Mouse (Mus musculus): ENCODE measurements around the gene Coasy.
"Not testable (repeated sequence)": the region's sequence is repeated elsewhere in the genome, so short reads cannot be mapped to it uniquely, and the experiment has no call there.

The Coasy gene

DNA sequence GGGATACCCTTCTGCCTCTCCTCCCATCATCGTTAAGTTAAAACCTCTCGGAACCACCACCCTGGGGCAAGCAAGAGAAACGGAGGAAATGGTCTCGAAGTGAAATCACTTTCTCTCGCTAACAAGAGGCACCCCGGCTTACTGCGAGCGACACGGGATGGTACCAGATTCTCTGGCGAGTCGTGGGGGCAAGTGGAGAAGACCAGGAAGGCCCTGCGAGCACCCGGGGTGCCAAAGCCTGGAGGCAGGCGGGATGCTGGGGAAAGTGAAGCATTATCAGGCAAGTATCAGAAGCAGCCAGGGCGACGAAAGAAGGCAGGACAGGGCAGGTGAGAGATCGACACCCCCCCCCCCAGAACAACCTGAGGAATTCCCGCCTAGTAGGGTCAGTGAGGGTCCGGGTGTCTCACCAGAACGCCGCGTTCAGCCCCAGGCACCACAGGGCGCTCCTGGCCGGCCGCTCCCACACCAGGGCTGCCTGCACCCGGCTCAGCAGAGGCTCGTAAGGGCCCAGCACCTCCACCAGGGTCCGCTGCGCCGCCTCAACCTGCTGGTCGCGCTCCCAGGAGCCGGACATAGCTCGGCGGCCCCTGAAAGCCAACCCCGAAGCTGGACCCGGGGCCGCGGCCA, 36.9 kb downstream of the Coasy start:
- in situ Hi-C loops (cut with MboI; ENCODE audit: low pct_unique_long_range_greater_than_20kb in 1 of 2, low sequenced_read_pairs in 2 of 2, unreplicated experiment in 1 of 2) = no loop called here

DNA sequence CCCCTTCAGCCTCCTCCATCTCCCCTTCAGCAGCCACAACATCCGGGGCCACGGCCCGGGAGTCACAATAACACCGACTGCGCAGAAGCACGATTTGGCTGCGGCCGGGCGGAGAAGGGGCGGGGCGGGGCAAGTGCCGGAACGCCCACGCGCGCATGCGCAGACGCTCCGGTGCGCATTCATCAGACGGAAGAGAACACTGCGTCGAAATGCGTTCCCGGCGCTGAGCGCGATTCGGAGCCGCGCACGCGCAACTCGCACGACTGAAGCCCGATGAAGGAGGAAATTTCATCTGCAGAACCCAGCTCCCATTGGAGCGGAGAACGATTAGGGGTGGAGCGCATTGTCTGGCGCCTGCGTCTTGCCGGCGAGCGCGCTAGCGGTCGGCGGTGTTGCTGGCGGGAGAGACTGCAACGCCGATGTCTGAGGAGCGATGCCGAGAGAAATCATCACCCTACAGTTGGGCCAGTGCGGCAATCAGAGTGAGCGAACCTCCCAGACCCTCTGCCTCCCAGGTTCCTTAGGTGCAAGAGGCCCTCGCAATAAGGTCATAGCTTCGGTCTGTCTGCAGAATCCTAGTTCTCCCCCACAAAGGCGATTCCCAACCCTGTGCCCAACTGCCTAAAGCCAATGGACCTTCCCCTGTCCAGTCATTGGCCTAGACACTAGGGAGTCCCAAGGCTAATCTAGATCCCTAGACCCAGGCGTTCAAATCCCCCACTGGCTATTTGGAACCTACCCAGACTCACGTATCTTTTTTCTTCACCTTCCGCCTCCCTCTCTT, 37.6 kb downstream of the Coasy start, which contains the start of the genes Retreg3 and Tubg1:
TSS of gene Retreg3 (minus strand) at position 133 of the 784 bp plus-strand sequence.
TSS of gene Tubg1 (plus strand) at position 178 of the 784 bp plus-strand sequence.
- in situ Hi-C loops (cut with MboI; ENCODE audit: low pct_unique_long_range_greater_than_20kb in 1 of 2, low sequenced_read_pairs in 2 of 2, unreplicated experiment in 1 of 2) = no loop called here

DNA sequence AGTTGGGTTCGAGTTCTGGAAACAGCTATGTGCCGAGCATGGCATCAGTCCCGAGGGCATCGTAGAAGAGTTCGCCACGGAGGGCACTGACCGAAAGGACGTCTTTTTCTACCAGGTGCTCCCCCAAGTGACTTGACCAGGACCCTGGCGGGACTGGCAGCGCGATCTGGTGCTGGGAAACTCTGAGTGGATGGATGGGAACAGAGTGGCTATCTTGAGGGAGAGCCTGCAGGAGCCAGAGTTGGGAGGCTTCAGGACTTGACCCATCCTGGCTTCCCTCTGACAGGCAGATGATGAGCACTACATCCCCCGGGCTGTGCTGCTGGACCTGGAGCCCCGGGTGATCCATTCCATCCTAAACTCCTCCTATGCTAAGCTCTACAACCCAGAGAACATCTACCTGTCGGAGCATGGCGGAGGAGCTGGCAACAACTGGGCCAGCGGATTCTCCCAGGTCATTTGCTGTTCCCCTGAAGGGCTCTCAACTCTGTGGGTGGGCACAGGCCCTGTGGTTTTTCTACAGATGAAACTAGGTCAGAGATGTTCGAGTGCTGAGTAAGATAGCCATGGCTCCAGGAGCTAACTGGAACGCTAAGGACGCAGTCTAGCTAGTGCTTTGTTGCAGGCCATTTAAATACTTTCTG, 38.3 kb downstream of the Coasy start:
- in situ Hi-C loops (cut with MboI; ENCODE audit: low pct_unique_long_range_greater_than_20kb in 1 of 2, low sequenced_read_pairs in 2 of 2, unreplicated experiment in 1 of 2) = no loop called here

DNA sequence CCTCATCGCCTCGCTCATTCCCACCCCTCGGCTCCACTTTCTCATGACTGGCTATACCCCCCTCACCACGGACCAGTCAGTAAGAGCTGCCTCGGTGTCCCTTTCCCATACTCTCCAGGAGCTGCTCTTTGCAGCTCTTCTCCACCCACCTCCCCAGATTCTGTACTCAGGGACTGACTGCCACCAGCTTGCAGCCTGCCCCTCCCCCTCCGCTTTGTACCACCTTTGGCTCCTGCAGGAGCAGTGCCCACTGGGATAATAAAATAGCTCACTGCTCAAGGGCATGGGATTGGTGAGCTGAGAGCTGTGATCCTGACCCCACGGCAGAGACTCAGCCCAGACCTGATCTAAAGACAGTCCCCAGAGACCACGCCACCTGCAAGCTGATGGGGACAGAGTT, 42.1 kb downstream of the Coasy start:
- in situ Hi-C loops (cut with MboI; ENCODE audit: low pct_unique_long_range_greater_than_20kb in 1 of 2, low sequenced_read_pairs in 2 of 2, unreplicated experiment in 1 of 2) = not testable (repeated sequence)

DNA sequence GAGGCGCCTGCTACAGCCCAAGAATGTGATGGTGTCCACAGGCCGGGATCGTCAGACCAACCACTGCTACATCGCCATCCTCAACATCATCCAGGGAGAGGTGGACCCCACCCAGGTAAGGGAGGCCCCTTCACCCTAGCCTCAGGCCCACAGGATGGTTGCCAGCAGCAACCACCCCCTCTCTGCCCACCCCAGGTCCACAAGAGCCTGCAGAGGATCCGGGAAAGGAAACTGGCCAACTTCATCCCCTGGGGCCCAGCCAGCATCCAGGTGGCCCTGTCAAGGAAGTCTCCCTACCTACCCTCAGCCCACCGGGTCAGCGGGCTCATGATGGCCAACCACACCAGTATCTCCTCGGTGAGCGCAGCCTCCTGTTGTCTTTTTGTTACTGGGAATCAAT, 42.6 kb downstream of the Coasy start:
- in situ Hi-C loops (cut with MboI; ENCODE audit: low pct_unique_long_range_greater_than_20kb in 1 of 2, low sequenced_read_pairs in 2 of 2, unreplicated experiment in 1 of 2) = not testable (repeated sequence)

DNA sequence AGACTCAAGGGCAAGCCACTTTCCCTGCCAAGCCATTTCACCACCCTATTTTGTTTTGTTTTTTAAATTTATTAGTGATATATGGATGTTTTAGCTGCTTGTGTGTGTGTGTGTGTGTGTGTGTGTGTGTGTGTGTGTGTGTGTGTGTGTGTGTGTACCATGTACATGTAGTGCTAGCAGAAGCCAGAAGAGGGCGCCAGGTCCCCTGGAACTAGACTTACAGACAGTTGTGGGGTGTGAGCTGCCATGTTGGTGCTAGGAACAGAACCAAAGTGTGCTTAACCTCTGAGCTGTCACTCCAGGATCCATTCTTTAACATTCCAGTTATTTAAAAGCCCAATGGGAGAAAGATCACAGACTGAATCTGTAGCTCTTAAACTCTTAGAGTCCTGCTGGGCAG, 44.7 kb downstream of the Coasy start:
- in situ Hi-C loops (cut with MboI; ENCODE audit: low pct_unique_long_range_greater_than_20kb in 1 of 2, low sequenced_read_pairs in 2 of 2, unreplicated experiment in 1 of 2) = no loop called here

DNA sequence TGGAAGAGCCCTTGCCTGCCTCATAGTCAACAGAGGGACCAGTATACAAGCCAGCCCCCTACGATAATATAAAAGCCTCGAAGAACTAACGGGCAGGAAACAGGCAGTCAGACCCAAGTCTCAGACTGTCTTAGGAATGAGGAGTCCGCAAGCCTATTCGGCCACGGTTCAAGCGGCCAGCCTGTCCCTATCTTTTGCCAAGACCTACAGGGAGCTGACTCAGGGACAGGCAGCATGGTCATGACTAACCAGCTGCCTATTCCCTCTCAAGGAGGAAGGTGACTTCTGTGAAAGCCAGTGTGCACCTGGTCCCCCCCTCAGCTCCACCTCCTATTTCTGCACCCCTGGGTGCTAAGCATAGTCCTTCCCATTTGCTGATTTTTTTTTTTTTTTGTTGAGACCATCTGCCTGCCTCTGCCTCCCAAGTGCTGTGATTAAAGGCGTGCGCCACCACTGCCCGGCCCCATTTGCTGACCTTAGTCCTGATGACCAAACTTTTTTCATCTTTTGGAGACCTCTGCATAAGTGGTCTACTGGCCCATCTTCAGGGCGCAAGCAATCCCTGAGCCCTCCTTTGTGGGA, 46.7 kb downstream of the Coasy start:
- in situ Hi-C loops (cut with MboI; ENCODE audit: low pct_unique_long_range_greater_than_20kb in 1 of 2, low sequenced_read_pairs in 2 of 2, unreplicated experiment in 1 of 2) = no loop called here

DNA sequence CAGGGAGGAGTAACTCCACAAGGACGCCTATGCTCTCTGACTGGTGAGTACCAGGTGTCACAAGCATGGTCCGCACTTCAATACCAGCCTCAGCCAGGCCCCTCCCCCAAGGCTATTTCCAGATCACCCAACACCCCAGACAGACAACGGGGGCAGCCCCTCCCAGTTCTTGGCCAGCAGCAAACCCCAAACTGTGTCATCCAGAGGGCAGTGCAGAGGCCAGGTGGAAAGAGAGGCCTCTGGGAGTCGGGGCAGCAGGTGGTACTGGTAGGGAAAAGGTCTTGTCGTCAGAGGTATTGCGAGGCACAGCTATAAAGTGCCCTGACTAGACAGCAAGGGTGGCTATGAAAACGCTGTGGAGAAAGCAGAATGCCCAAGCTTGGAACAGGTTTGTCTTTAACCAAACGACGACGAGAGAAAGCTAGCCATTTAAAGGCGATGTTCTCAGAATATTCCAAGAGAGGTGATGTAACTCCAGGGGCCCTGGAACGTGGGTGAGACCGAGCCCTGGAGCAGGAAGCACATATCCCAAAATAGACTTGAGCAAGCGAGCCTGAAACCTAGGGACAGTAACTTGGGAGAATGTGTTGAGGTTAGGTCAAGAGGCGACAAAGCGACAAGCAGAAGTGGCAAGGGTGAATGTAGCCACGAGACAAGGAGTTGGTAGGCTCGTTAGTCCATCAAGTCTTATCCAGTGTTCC, 47.8 kb downstream of the Coasy start:
- in situ Hi-C loops (cut with MboI; ENCODE audit: low pct_unique_long_range_greater_than_20kb in 1 of 2, low sequenced_read_pairs in 2 of 2, unreplicated experiment in 1 of 2) = loop anchor here in 1 of 2 experiments (10.0 kb wide), 1 partner anchor 55 kb away; no protein-coding TSS in a partner anchor

DNA sequence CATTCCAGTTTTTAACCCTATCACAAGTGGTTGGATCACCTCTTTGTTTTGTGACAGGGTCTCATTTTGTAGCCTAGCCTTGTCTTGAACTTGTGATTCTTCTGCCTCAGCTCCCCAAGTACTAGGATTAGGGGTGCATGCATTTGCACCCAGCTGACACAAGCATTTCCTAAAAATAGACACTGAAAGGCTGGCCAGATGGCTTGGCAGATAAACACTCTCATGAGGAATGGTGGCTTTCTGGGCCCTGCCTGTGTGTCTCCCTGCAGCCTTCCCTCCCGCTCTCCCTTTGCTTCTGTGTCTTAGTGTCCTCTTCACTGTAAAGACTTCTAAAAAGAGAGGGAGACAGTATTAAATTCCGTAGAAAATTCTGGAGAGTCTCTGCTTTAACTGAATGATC, 48.8 kb downstream of the Coasy start:
- in situ Hi-C loops (cut with MboI; ENCODE audit: low pct_unique_long_range_greater_than_20kb in 1 of 2, low sequenced_read_pairs in 2 of 2, unreplicated experiment in 1 of 2) = loop anchor here in 1 of 2 experiments (10.0 kb wide), 1 partner anchor 54 kb away; no protein-coding TSS in a partner anchor

DNA sequence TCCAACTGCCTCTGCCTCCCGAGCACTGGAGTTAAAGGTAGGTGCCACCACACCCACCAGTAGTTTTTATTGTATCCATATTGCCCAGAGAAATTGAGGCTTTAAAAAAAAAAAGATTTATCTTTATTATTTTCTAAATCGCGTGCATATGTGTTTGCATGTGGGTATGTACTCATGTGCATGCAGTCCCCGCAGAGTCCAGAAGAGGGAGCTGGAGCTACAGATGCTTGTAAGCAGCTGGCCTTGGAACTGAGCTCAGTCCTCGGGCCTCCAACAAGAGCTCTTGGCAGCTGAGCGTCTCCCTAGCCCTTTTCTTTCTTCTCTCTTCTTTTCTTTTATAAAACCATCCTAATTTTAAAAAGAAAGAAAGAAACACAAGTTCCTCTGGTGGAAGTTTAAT, 49.3 kb downstream of the Coasy start:
- in situ Hi-C loops (cut with MboI; ENCODE audit: low pct_unique_long_range_greater_than_20kb in 1 of 2, low sequenced_read_pairs in 2 of 2, unreplicated experiment in 1 of 2) = loop anchor here in 1 of 2 experiments (10.0 kb wide), 1 partner anchor 53 kb away; no protein-coding TSS in a partner anchor

DNA sequence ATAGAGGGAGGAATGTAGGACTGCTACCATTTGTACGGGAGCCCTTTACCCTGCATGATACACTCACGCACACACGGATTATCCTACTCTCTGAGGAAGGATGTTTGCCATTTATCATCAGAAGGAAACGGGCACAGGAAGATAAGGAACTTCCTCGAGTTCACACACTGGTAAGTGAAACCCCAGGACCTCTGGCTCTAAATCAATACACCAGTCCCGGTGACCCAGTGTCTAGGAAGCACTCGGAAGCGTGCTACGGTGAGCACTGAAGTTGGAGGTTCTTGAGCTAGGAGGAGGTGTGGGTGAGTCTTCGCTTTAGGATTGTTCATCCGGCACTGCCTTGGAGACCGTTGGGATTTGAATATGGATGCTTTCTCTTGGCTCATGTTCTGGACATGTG, 50.7 kb downstream of the Coasy start:
- in situ Hi-C loops (cut with MboI; ENCODE audit: low pct_unique_long_range_greater_than_20kb in 1 of 2, low sequenced_read_pairs in 2 of 2, unreplicated experiment in 1 of 2) = loop anchor here in 1 of 2 experiments (10.0 kb wide), 1 partner anchor 52 kb away; no protein-coding TSS in a partner anchor

DNA sequence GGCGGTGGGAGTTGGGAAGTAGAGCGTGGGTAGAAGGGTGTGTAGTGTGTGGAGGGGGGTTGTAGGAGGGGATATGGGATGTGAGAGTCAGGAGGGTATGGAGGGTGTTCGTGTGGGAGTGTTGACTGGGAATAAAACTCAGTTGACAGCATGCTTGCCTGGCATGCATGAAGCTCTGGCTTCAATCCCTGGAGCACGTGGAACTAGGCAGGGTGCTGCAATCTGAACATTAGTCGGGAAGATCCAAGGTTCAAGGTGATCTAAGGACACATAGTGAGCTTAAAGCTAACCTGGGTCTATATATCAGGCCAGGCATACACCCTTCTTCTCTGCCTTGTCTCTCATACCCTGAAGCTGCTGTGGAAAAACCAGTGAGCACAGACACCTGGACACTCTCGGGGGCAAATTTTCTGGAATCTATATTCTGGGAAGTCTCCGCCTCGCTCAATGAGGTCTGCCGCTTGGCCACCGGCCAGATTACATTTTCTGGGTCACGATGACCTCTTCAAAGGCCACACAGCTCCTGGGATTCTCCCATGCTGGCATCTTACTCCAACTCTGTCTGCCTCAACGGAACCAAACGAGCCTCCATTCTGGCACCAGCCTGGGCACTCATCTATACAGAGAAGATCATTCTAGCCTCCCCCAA, 52.0 kb downstream of the Coasy start:
- in situ Hi-C loops (cut with MboI; ENCODE audit: low pct_unique_long_range_greater_than_20kb in 1 of 2, low sequenced_read_pairs in 2 of 2, unreplicated experiment in 1 of 2) = loop anchor here in 1 of 2 experiments (10.0 kb wide), 1 partner anchor 50 kb away; no protein-coding TSS in a partner anchor

Data from mouse embryonic stem cell (cell line).